Mouse (Mus musculus) heart, postnatal 0 days (tissue): ENCODE measurements around the gene Clec1a. TPM values are rescaled to one million over a fixed set of nuclear protein-coding genes. Genes with fewer than 3 reads are reported as not detected.

Experiments
- ATAC-seq: fragments of 200-750 bp; cut with Nextera tagmentation; 2 replicates; pipeline ENCODE4 v1.8.0; 2017; ENCODE audit warnings: low read depth, moderate number of reproducible peaks, moderate library complexity; ENCODE audit not compliant: insufficient read depth
- DNase-seq: peaks from one replicate; pipeline ENCODE4 v3.0.0-alpha.2; 2016; ENCODE audit warnings: low spot score
- H3K27ac ChIP-seq: fragments of 300-500 bp; sonication (generic); 2 replicates; pipeline ENCODE4 v1.5.1; 2014; ENCODE audit warnings: low read depth, mild to moderate bottlenecking
- H3K27me3 ChIP-seq: fragments of 300-500 bp; sonication (generic); 2 replicates; pipeline ENCODE4 v1.6.1; 2014; ENCODE audit warnings: low read length, mixed read lengths; ENCODE audit not compliant: control insufficient read depth, insufficient read depth
- H3K36me3 ChIP-seq: fragments of 300-500 bp; sonication (generic); replicated peaks from 2 replicates; pipeline ENCODE4 v1.6.1; 2014; ENCODE audit warnings: low read length, mixed read lengths; ENCODE audit not compliant: control insufficient read depth, insufficient read depth
- H3K4me1 ChIP-seq: fragments of 300-500 bp; sonication (generic); 2 replicates; pipeline ENCODE4 v1.6.1; 2014; ENCODE audit warnings: antibody characterized with exemption; ENCODE audit not compliant: control insufficient read depth, insufficient read depth
- H3K4me2 ChIP-seq: fragments of 300-500 bp; sonication (generic); 2 replicates; pipeline ENCODE4 v1.6.1; 2014; ENCODE audit warnings: low read depth, mild to moderate bottlenecking, low read length, moderate library complexity
- H3K4me3 ChIP-seq: fragments of 300-500 bp; sonication (generic); 2 replicates; pipeline ENCODE4 v1.5.1; 2014; ENCODE audit warnings: low read depth, low read length
- H3K9ac ChIP-seq: fragments of 300-500 bp; sonication (generic); replicated peaks from 2 replicates; pipeline ENCODE4 v1.6.1; 2014; ENCODE audit warnings: low read depth, low read length, mixed read lengths
- H3K9me3 ChIP-seq: fragments of 300-500 bp; sonication (generic); replicated peaks from 2 replicates; pipeline ENCODE4 v1.6.1; 2016; ENCODE audit warnings: low read length; ENCODE audit not compliant: control insufficient read depth
- CTCF ChIP-seq: IDR thresholded peaks from 2 replicates; pipeline ENCODE4 v1.5.1; 2016; ENCODE audit warnings: antibody characterized with exemption, control low read depth, low read depth
- EP300 ChIP-seq: IDR thresholded peaks from 2 replicates; pipeline ENCODE4 v1.6.1; 2016; ENCODE audit warnings: antibody characterized with exemption, low read depth
- whole genome bisulfite sequencing: fragments of 180-500 bp; shearing (Covaris S2); extraction: QIAGEN DNeasy Blood & Tissue Kit; methylation state at CpG from one replicate; pipeline ENCODE4 v1.1.7; 2014; 5-methylcytosine and 5-hydroxymethylcytosine counted together
- polyA plus RNA-seq: library from polyadenylated mRNA; unstranded; fragments of >200 nt; fragmentation: Nextera tagmentation; extraction: Ambion mirVana; gene quantifications from 2 replicates; pipeline ENCODE4 v1.2.1, GENCODE M21; 2015
- total RNA-seq: library from RNA; depleted of rRNA; stranded (reverse); fragments of >200 nt; gene quantifications from 2 replicates; pipeline ENCODE4 v1.2.3, GENCODE M21; 2014; ENCODE audit warnings: low replicate concordance

Gene Clec1a
- total and polyA plus RNA-seq, 2 experiments from 2014 or later = 8.9 to 9.1 TPM

- TF ChIP-seq EP300 = no peak
- ATAC-seq (no peak), DNase-seq (no peak)
- no peak overlapping the region for H3K4me2 ChIP-seq
- no peaks in the 10 kb centered on the region for H3K36me3 ChIP-seq
- no peaks in the 10 kb centered on the region for H3K9me3 ChIP-seq
- H3K4me3 ChIP-seq = no peak overlapping the region
- no peaks in the 10 kb centered on the region for H3K27me3 ChIP-seq
- no peak overlapping the region for H3K9ac ChIP-seq
- WGBS = 81% methylated on average over 3 of the region's 3 CpGs
- no peak overlapping the region for H3K27ac ChIP-seq
- H3K4me1 ChIP-seq = peaks cover 8% of the 10 kb centered on the region
Measured at GRCm38 (mm10) chr6:129422311-129422710, 29.5 kb downstream of the Clec1a start.

GRCm38 (mm10) chr6:129414177-129414576, 37.6 kb downstream of the Clec1a start:
- Histone ChIP-seq H3K4me1 (no peaks in the 10 kb centered on the region), H3K9ac (no peak overlapping the region), H3K4me2 (no peak overlapping the region), H3K36me3 (no peaks in the 10 kb centered on the region), H3K9me3 (no peaks in the 10 kb centered on the region), H3K27ac (no peak overlapping the region), H3K27me3 (no peaks in the 10 kb centered on the region), H3K4me3 (no peak overlapping the region)
- ATAC-seq = no peak
- DNase-seq = no peak
- TF ChIP-seq CTCF (no peak), EP300 (no peak)
- WGBS = 84% methylated on average over 1 of the region's 1 CpGs

- DNase-seq (no peak), ATAC-seq (no peak)
- Histone ChIP-seq H3K9me3 (no peaks in the 10 kb centered on the region), H3K27me3 (no peaks in the 10 kb centered on the region), H3K4me1 (peaks cover 5% of the 10 kb centered on the region; the same call in 1 of the 2 replicates), H3K9ac (no peak within 1 kb of the TSS), H3K4me2 (no peak within 1 kb of the TSS), H3K36me3 (no peaks in the 10 kb centered on the region), H3K4me3 (no peak within 1 kb of the TSS), H3K27ac (peak within 1 kb of the TSS; percentile 55; the same call in 1 of the 2 replicates)
- TF ChIP-seq EP300 (no peak), CTCF (no peak)
- WGBS = 83% methylated on average over 2 of the region's 2 CpGs
Measured at GRCm38 (mm10) chr6:129408562-129408961, 43.2 kb downstream of the Clec1a start, which contains the start of gene Clec9a. Gene Clec9a, plus strand, starts transcription at chr6:129408862.

GRCm38 (mm10) chr6:129407324-129407723, 44.5 kb downstream of the Clec1a start:
- WGBS = 34% methylated on average over 2 of the region's 2 CpGs
- H3K36me3 ChIP-seq = no peaks in the 10 kb centered on the region
- no peak overlapping the region for H3K4me3 ChIP-seq
- peaks cover 5% of the 10 kb centered on the region; the same call in 1 of the 2 replicates for H3K4me1 ChIP-seq
- H3K4me2 ChIP-seq = no peak overlapping the region
- H3K9ac ChIP-seq = no peak overlapping the region
- peak overlapping the region; percentile 55 for H3K27ac ChIP-seq
- TF ChIP-seq CTCF (no peak), EP300 (peak; percentile 69; the same call in 1 of the 2 replicates)
- no peaks in the 10 kb centered on the region for H3K27me3 ChIP-seq
- no peaks in the 10 kb centered on the region for H3K9me3 ChIP-seq
- ATAC-seq (peak; percentile 53), DNase-seq (peak; percentile 69)

- Histone ChIP-seq H3K4me3 (no peak overlapping the region), H3K27ac (peak overlapping the region; percentile 34; the same call in 1 of the 2 replicates), H3K9me3 (no peaks in the 10 kb centered on the region), H3K9ac (no peak overlapping the region), H3K4me2 (no peak overlapping the region), H3K4me1 (peaks cover 5% of the 10 kb centered on the region; the same call in 1 of the 2 replicates), H3K27me3 (no peaks in the 10 kb centered on the region), H3K36me3 (no peaks in the 10 kb centered on the region)
- no peak for TF ChIP-seq CTCF
- ATAC-seq (no peak), DNase-seq (no peak)
Measured at GRCm38 (mm10) chr6:129405999-129406398, 45.8 kb downstream of the Clec1a start.

GRCm38 (mm10) chr6:129403391-129403790, 48.4 kb downstream of the Clec1a start:
- no peak for DNase-seq
- ATAC-seq = no peak
- Histone ChIP-seq H3K4me1 (peaks cover 5% of the 10 kb centered on the region; the same call in 1 of the 2 replicates), H3K4me2 (no peak overlapping the region), H3K9me3 (no peaks in the 10 kb centered on the region), H3K27me3 (no peaks in the 10 kb centered on the region), H3K36me3 (no peaks in the 10 kb centered on the region), H3K4me3 (no peak overlapping the region), H3K27ac (no peak overlapping the region), H3K9ac (no peak overlapping the region)
- TF ChIP-seq EP300 = no peak
- no peak for TF ChIP-seq CTCF
- WGBS = 83% methylated on average over 6 of the region's 6 CpGs
